Mouse (Mus musculus) cortical plate, adult 2 months (tissue): Measurements from ENCODE around the gene Lrfn1.

ENCODE experiments used
- CTCF ChIP-seq: fragments of 200-500 bp; IDR thresholded peaks from 2 replicates; pipeline ENCODE4 v1.5.1; 2011; ENCODE audit warnings: mild to moderate bottlenecking, control low read depth, low read length; ENCODE audit not compliant: insufficient read depth; ENCODE audit errors: extremely low read depth
- POLR2A ChIP-seq: fragments of 200-500 bp; IDR thresholded peaks from 2 replicates; pipeline ENCODE4 v1.6.1; 2011; ENCODE audit warnings: mild to moderate bottlenecking, low read length, control low read depth; ENCODE audit not compliant: insufficient read depth; ENCODE audit errors: extremely low read depth

DNA sequence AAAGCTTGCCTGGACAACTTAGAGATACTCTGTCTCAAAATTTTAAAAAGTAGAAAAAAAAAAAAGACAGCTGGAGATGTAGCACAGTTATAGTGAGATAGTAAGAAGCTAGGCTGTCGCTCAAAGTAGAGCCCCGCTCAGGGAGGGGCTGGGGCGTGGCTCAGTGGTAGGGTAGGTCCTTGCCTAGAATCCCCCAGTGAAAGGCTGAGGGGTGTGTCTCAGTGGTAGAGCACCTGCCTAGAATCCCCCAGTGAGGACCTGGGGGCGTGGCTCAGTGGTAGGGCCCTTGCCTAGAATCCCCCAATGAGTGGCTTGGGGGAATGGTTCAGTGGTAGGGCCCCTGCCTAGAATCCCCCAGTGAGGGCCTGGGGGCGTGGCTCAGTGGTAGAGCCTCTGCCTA is 8.6 kb downstream of the Lrfn1 start:
- TF ChIP-seq CTCF (no peak), POLR2A (no peak)
